Mouse (Mus musculus): Measurements from ENCODE around the gene Socs3. TPM values are rescaled to one million over a fixed set of nuclear protein-coding genes. Genes with fewer than 3 reads are reported as not detected.

Socs3 gene
- polyA plus RNA-seq, 1 experiment from 2014 or later = 7.8 TPM

GRCm38 (mm10) chr11:117941848-117942247 lies 28.0 kb downstream of the Socs3 start:
- no peaks in the 10 kb centered on the region for H3K9me3 ChIP-seq
- no peak overlapping the region for H3K9ac ChIP-seq
- no peak overlapping the region for H3K4me3 ChIP-seq
- no peak overlapping the region for H3K4me2 ChIP-seq
- no peak overlapping the region for H3K27ac ChIP-seq (replicated peaks)
- H3K36me3 ChIP-seq = no peaks in the 10 kb centered on the region
- WGBS = 10% methylated on average over 4 of the region's 4 CpGs
- ATAC-seq (ENCODE audit: low FRiP score, low read depth) = no peak
- H3K27me3 ChIP-seq = no peaks in the 10 kb centered on the region
- peaks cover 30% of the 10 kb centered on the region for H3K4me1 ChIP-seq (replicated peaks)

- 78% methylated on average over 8 of the region's 8 CpGs for WGBS
- no peak overlapping the region for H3K9ac ChIP-seq
- ATAC-seq (ENCODE audit: low FRiP score, low read depth) = no peak
Observed at GRCm38 (mm10) chr11:117941325-117941834, 28.5 kb downstream of the Socs3 start.

GRCm38 (mm10) chr11:117940881-117941280 lies 29.0 kb downstream of the Socs3 start:
- peaks cover 35% of the 10 kb centered on the region for H3K4me1 ChIP-seq (replicated peaks)
- H3K36me3 ChIP-seq = no peaks in the 10 kb centered on the region
- no peak for ATAC-seq (ENCODE audit: low FRiP score, low read depth)
- H3K27me3 ChIP-seq = no peaks in the 10 kb centered on the region
- no peaks in the 10 kb centered on the region for H3K9me3 ChIP-seq
- H3K9ac ChIP-seq = no peak overlapping the region
- H3K4me2 ChIP-seq = no peak overlapping the region
- 87% methylated on average over 6 of the region's 6 CpGs for whole genome bisulfite sequencing
- peak overlapping the region; percentile 75 for H3K27ac ChIP-seq (replicated peaks)
- H3K4me3 ChIP-seq = no peak overlapping the region

More at GRCm38 (mm10) chr11:117941325-117941834, 28.5 kb downstream of the Socs3 start:
- Histone ChIP-seq H3K9me3 (no peaks in the 10 kb centered on the region), H3K4me1 (replicated peaks) (peaks cover 30% of the 10 kb centered on the region), H3K36me3 (no peaks in the 10 kb centered on the region), H3K4me2 (no peak overlapping the region), H3K27me3 (no peaks in the 10 kb centered on the region), H3K27ac (replicated peaks) (no peak overlapping the region), H3K4me3 (no peak overlapping the region)

- Histone ChIP-seq H3K4me3 (no peak overlapping the region), H3K27ac (replicated peaks) (peak overlapping the region; percentile 75), H3K4me2 (peak overlapping the region; percentile 33), H3K36me3 (no peaks in the 10 kb centered on the region), H3K9ac (no peak overlapping the region), H3K4me1 (replicated peaks) (peaks cover 43% of the 10 kb centered on the region), H3K9me3 (no peaks in the 10 kb centered on the region), H3K27me3 (no peaks in the 10 kb centered on the region)
- ATAC-seq (ENCODE audit: low FRiP score, low read depth) = peak; percentile 89
- under 1% methylated on average over 7 of the region's 7 CpGs for WGBS
Observed at GRCm38 (mm10) chr11:117939741-117940285, 30.0 kb downstream of the Socs3 start.

- Histone ChIP-seq H3K9me3 (no peaks in the 10 kb centered on the region), H3K9ac (no peak overlapping the region), H3K4me3 (no peak overlapping the region), H3K4me1 (replicated peaks) (peaks cover 43% of the 10 kb centered on the region), H3K36me3 (no peaks in the 10 kb centered on the region), H3K27ac (replicated peaks) (peak overlapping the region; percentile 75), H3K4me2 (peak overlapping the region; percentile 33), H3K27me3 (no peaks in the 10 kb centered on the region)
- 28% methylated on average over 4 of the region's 4 CpGs for WGBS
- no peak for ATAC-seq (ENCODE audit: low FRiP score, low read depth)
Observed at GRCm38 (mm10) chr11:117939004-117939730, 30.7 kb downstream of the Socs3 start.

- Histone ChIP-seq H3K9ac (no peak overlapping the region), H3K4me1 (replicated peaks) (peaks cover 42% of the 10 kb centered on the region), H3K9me3 (no peaks in the 10 kb centered on the region), H3K36me3 (no peaks in the 10 kb centered on the region), H3K27ac (replicated peaks) (no peak overlapping the region), H3K4me2 (no peak overlapping the region), H3K4me3 (no peak overlapping the region), H3K27me3 (peaks cover 13% of the 10 kb centered on the region)
- ATAC-seq (ENCODE audit: low FRiP score, low read depth) = no peak
- whole genome bisulfite sequencing = 48% methylated on average over 8 of the region's 8 CpGs
Observed at GRCm38 (mm10) chr11:117936202-117936601, 33.6 kb downstream of the Socs3 start.

- ATAC-seq (ENCODE audit: low FRiP score, low read depth) = no peak
- no peaks in the 10 kb centered on the region for H3K36me3 ChIP-seq
- H3K9me3 ChIP-seq = no peaks in the 10 kb centered on the region
- H3K27me3 ChIP-seq = peaks cover 14% of the 10 kb centered on the region
- no peak overlapping the region for H3K27ac ChIP-seq (replicated peaks)
- H3K4me2 ChIP-seq = no peak overlapping the region
- H3K9ac ChIP-seq = no peak overlapping the region
- no peak overlapping the region for H3K4me3 ChIP-seq
- peaks cover 45% of the 10 kb centered on the region for H3K4me1 ChIP-seq (replicated peaks)
- WGBS = 66% methylated on average over 9 of the region's 9 CpGs
Observed at GRCm38 (mm10) chr11:117935616-117936015, 34.2 kb downstream of the Socs3 start.

GRCm38 (mm10) chr11:117934576-117935368 lies 35.1 kb downstream of the Socs3 start:
- Histone ChIP-seq H3K4me3 (no peak overlapping the region), H3K4me2 (no peak overlapping the region), H3K27me3 (peaks cover 14% of the 10 kb centered on the region), H3K9ac (no peak overlapping the region), H3K36me3 (no peaks in the 10 kb centered on the region), H3K9me3 (no peaks in the 10 kb centered on the region), H3K27ac (replicated peaks) (no peak overlapping the region), H3K4me1 (replicated peaks) (peaks cover 38% of the 10 kb centered on the region)
- ATAC-seq (ENCODE audit: low FRiP score, low read depth) = no peak
- 56% methylated on average over 5 of the region's 5 CpGs for WGBS

GRCm38 (mm10) chr11:117934168-117934567 lies 35.7 kb downstream of the Socs3 start:
- no peaks in the 10 kb centered on the region for H3K36me3 ChIP-seq
- H3K4me2 ChIP-seq = no peak overlapping the region
- no peaks in the 10 kb centered on the region for H3K9me3 ChIP-seq
- peaks cover 16% of the 10 kb centered on the region for H3K27me3 ChIP-seq
- 43% methylated on average over 2 of the region's 2 CpGs for WGBS
- no peak overlapping the region for H3K9ac ChIP-seq
- H3K4me1 ChIP-seq (replicated peaks) = peaks cover 32% of the 10 kb centered on the region
- H3K4me3 ChIP-seq = no peak overlapping the region
- ATAC-seq (ENCODE audit: low FRiP score, low read depth) = no peak
- no peak overlapping the region for H3K27ac ChIP-seq (replicated peaks)

- no peaks in the 10 kb centered on the region for H3K36me3 ChIP-seq
- H3K9ac ChIP-seq = no peak overlapping the region
- H3K27ac ChIP-seq (replicated peaks) = no peak overlapping the region
- H3K4me2 ChIP-seq = no peak overlapping the region
- H3K4me1 ChIP-seq (replicated peaks) = peaks cover 29% of the 10 kb centered on the region
- peaks cover 19% of the 10 kb centered on the region for H3K27me3 ChIP-seq
- no peak for ATAC-seq (ENCODE audit: low FRiP score, low read depth)
- H3K4me3 ChIP-seq = no peak overlapping the region
- WGBS = 22% methylated on average over 4 of the region's 4 CpGs
- H3K9me3 ChIP-seq = no peaks in the 10 kb centered on the region
Observed at GRCm38 (mm10) chr11:117932195-117932594, 37.7 kb downstream of the Socs3 start.

GRCm38 (mm10) chr11:117931576-117931975 lies 38.3 kb downstream of the Socs3 start:
- Histone ChIP-seq H3K4me3 (no peak overlapping the region), H3K4me2 (no peak overlapping the region), H3K9ac (no peak overlapping the region), H3K9me3 (no peaks in the 10 kb centered on the region), H3K36me3 (no peaks in the 10 kb centered on the region), H3K4me1 (replicated peaks) (peaks cover 29% of the 10 kb centered on the region), H3K27me3 (peaks cover 19% of the 10 kb centered on the region), H3K27ac (replicated peaks) (no peak overlapping the region)
- 49% methylated on average over 6 of the region's 6 CpGs for WGBS
- ATAC-seq (ENCODE audit: low FRiP score, low read depth) = no peak

Data from hindbrain, embryonic 15.5 days (tissue).